Mouse (Mus musculus) heart, postnatal 0 days (tissue): Measurements from ENCODE around the gene Lrrc3. TPM values are rescaled to one million over a fixed set of nuclear protein-coding genes. Genes with fewer than 3 reads are reported as not detected.
"Not testable (repeated sequence)": the region's sequence is repeated elsewhere in the genome, so short reads cannot be mapped to it uniquely, and the experiment has no call there.

ENCODE experiments used
- ATAC-seq: fragments of 200-750 bp; cut with Nextera tagmentation; 2 replicates; pipeline ENCODE4 v1.8.0; 2017; ENCODE audit warnings: low read depth, moderate number of reproducible peaks, moderate library complexity; ENCODE audit not compliant: insufficient read depth
- DNase-seq: peaks from one replicate; pipeline ENCODE4 v3.0.0-alpha.2; 2016; ENCODE audit warnings: low spot score
- H3K27ac ChIP-seq: fragments of 300-500 bp; sonication (generic); 2 replicates; pipeline ENCODE4 v1.5.1; 2014; ENCODE audit warnings: low read depth, mild to moderate bottlenecking
- H3K27me3 ChIP-seq: fragments of 300-500 bp; sonication (generic); 2 replicates; pipeline ENCODE4 v1.6.1; 2014; ENCODE audit warnings: low read length, mixed read lengths; ENCODE audit not compliant: control insufficient read depth, insufficient read depth
- H3K36me3 ChIP-seq: fragments of 300-500 bp; sonication (generic); replicated peaks from 2 replicates; pipeline ENCODE4 v1.6.1; 2014; ENCODE audit warnings: low read length, mixed read lengths; ENCODE audit not compliant: control insufficient read depth, insufficient read depth
- H3K4me1 ChIP-seq: fragments of 300-500 bp; sonication (generic); 2 replicates; pipeline ENCODE4 v1.6.1; 2014; ENCODE audit warnings: antibody characterized with exemption; ENCODE audit not compliant: control insufficient read depth, insufficient read depth
- H3K4me2 ChIP-seq: fragments of 300-500 bp; sonication (generic); 2 replicates; pipeline ENCODE4 v1.6.1; 2014; ENCODE audit warnings: low read depth, mild to moderate bottlenecking, low read length, moderate library complexity
- H3K4me3 ChIP-seq: fragments of 300-500 bp; sonication (generic); 2 replicates; pipeline ENCODE4 v1.5.1; 2014; ENCODE audit warnings: low read depth, low read length
- H3K9ac ChIP-seq: fragments of 300-500 bp; sonication (generic); replicated peaks from 2 replicates; pipeline ENCODE4 v1.6.1; 2014; ENCODE audit warnings: low read depth, low read length, mixed read lengths
- H3K9me3 ChIP-seq: fragments of 300-500 bp; sonication (generic); replicated peaks from 2 replicates; pipeline ENCODE4 v1.6.1; 2016; ENCODE audit warnings: low read length; ENCODE audit not compliant: control insufficient read depth
- CTCF ChIP-seq: IDR thresholded peaks from 2 replicates; pipeline ENCODE4 v1.5.1; 2016; ENCODE audit warnings: antibody characterized with exemption, control low read depth, low read depth
- EP300 ChIP-seq: IDR thresholded peaks from 2 replicates; pipeline ENCODE4 v1.6.1; 2016; ENCODE audit warnings: antibody characterized with exemption, low read depth
- WGBS: fragments of 180-500 bp; shearing (Covaris S2); extraction: QIAGEN DNeasy Blood & Tissue Kit; methylation state at CpG from one replicate; pipeline ENCODE4 v1.1.7; 2014; 5-methylcytosine and 5-hydroxymethylcytosine counted together
- polyA plus RNA-seq: library from polyadenylated mRNA; unstranded; fragments of >200 nt; fragmentation: Nextera tagmentation; extraction: Ambion mirVana; gene quantifications from 2 replicates; pipeline ENCODE4 v1.2.1, GENCODE M21; 2015
- total RNA-seq: library from RNA; depleted of rRNA; stranded (reverse); fragments of >200 nt; gene quantifications from 2 replicates; pipeline ENCODE4 v1.2.3, GENCODE M21; 2014; ENCODE audit warnings: low replicate concordance; rRNA removed

Lrrc3 gene
- 0.08 and 2.5 TPM in 2 replicates for total RNA-seq
- polyA plus RNA-seq, result 0.54 and 0.63 TPM in 2 replicates

DNA sequence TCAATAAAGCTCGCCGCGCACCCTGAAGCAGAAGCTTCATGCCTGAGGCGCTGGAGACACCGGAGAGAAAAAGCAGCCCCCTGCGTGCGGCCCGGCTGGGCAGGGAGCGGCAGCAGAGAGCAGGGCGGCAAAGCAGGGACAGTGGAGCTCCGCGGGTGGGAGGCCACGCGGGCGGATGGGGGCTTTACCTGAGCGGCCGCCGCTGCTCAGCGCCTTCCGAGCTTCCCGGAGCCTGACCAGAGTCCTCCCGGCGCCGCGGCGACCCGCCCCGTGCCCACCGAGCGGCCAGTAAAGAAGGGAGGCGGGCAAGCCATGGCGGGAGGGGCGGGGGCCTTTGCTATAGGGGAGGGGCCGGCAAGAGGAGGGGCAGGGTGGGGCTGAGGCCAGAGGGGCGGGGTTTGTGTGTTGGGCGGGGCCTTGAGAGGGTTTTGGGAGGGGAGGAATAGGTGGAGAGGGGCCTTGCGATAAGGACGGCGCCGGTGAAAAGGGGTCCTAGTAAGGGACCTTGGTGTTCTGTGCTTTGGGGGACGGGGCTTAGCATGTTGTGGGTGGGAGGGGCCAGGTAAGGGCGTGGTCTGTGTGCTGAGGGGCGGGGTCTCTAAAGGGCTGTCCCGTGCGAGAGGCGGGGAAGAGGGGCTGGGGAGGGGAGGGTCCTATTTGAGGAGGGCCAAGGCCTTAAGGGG lies at the start of gene Lrrc3:
Gene Lrrc3 (minus strand): TSS at position 326 of the 683 bp plus-strand sequence.
- DNase-seq (peak; percentile 22), ATAC-seq (peak; percentile 64)
- H3K4me3 ChIP-seq, result peak within 1 kb of the TSS; percentile 59
- no peak within 1 kb of the TSS for H3K27ac ChIP-seq
- no peaks in the 10 kb centered on the region for H3K36me3 ChIP-seq
- peak within 1 kb of the TSS; percentile 98 for H3K4me2 ChIP-seq
- TF ChIP-seq CTCF, result no peak; the same call in 1 of the 2 replicates
- 0 out of 2 replicates have a peak, but pooled peaks cover 8% of the 10 kb centered on the region for H3K9me3 ChIP-seq
- peak within 1 kb of the TSS; percentile 37 for H3K9ac ChIP-seq
- under 1% methylated on average over 39 of the region's 46 CpGs for WGBS
- H3K27me3 ChIP-seq, result peaks cover 24% of the 10 kb centered on the region
- H3K4me1 ChIP-seq, result 0 out of 2 replicates have a peak, but pooled peaks cover 6% of the 10 kb centered on the region

GRCm38 (mm10) chr10:77950468-77950867 lies 48.1 kb upstream of the Lrrc3 start:
- not testable (repeated sequence) for ATAC-seq, H3K36me3 ChIP-seq, H3K9me3 ChIP-seq, DNase-seq, H3K27me3 ChIP-seq, H3K4me2 ChIP-seq, H3K4me1 ChIP-seq, H3K27ac ChIP-seq, H3K9ac ChIP-seq, H3K4me3 ChIP-seq
- 88% methylated on average over 8 of the region's 12 CpGs for WGBS

DNA sequence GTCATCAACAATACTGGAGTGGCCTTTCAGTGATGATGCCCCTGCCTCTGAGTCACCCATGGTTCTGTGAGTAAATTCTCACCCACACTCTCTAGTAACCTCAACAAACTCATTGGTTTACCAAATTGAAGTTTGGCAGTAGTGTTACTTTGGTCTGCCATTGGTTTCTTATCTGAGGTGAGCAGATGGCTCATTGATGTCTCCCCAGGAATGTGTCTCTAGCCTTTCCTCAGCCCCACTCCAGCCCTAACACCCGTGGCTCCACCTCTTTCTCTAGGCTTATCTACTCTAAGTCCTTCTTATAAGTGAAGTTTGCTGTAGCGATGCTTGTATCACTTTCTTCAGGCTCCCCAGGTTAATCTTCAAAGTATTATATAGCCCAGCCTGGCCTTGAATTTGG lies 37.3 kb upstream of the Lrrc3 start:
- H3K4me2 ChIP-seq, result no peak overlapping the region
- no peak overlapping the region for H3K27ac ChIP-seq
- no peaks in the 10 kb centered on the region for H3K27me3 ChIP-seq
- 36% methylated on average over 2 of the region's 2 CpGs for WGBS
- TF ChIP-seq CTCF (no peak), EP300 (no peak)
- no peaks in the 10 kb centered on the region for H3K9me3 ChIP-seq
- no peaks in the 10 kb centered on the region for H3K4me1 ChIP-seq
- ATAC-seq (no peak), DNase-seq (no peak)
- no peak overlapping the region for H3K4me3 ChIP-seq
- H3K9ac ChIP-seq, result no peak overlapping the region
- H3K36me3 ChIP-seq, result no peaks in the 10 kb centered on the region

DNA sequence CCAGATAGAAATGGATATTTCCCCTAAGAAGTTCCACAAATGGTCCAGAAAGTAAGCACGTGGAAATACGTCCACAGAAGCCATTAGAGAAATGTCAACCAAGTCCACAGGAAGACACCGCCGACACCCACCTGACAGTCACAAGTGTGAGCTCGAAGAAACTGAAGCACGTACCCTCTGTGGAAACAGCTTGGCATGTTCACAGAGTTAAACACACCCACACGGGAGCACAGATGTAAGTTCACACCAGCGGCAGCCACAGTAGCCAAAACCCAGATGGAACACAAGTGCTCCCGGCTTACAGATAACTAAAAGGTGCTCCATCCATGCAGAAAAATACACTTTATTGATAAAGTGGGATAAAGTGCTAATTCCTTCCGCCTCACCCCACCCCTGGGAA lies 25.0 kb upstream of the Lrrc3 start:
- no peaks in the 10 kb centered on the region for H3K4me1 ChIP-seq
- ATAC-seq, result no peak

GRCm38 (mm10) chr10:77926140-77926539 lies 23.8 kb upstream of the Lrrc3 start:
- H3K9me3 ChIP-seq, result no peaks in the 10 kb centered on the region
- 29% methylated on average over 7 of the region's 7 CpGs for WGBS
- no peak overlapping the region for H3K9ac ChIP-seq
- DNase-seq, result no peak
- peak; percentile 40 for TF ChIP-seq CTCF
- TF ChIP-seq EP300, result no peak
- no peak overlapping the region for H3K4me2 ChIP-seq
- no peaks in the 10 kb centered on the region for H3K27me3 ChIP-seq
- H3K27ac ChIP-seq, result no peak overlapping the region
- H3K4me1 ChIP-seq, result no peaks in the 10 kb centered on the region
- H3K4me3 ChIP-seq, result no peak overlapping the region
- H3K36me3 ChIP-seq, result no peaks in the 10 kb centered on the region
- ATAC-seq, result no peak

More for the DNA sequence above, 25.0 kb upstream of the Lrrc3 start:
- WGBS, result 78% methylated on average over 10 of the region's 10 CpGs
- DNase-seq, result no peak
- Histone ChIP-seq H3K36me3 (no peaks in the 10 kb centered on the region), H3K9me3 (no peaks in the 10 kb centered on the region), H3K27ac (no peak overlapping the region), H3K4me2 (no peak overlapping the region), H3K9ac (no peak overlapping the region), H3K4me3 (no peak overlapping the region), H3K27me3 (no peaks in the 10 kb centered on the region)
- TF ChIP-seq CTCF, result no peak
- TF ChIP-seq EP300, result no peak

- Histone ChIP-seq H3K36me3 (no peaks in the 10 kb centered on the region), H3K9ac (no peak overlapping the region), H3K4me3 (no peak overlapping the region), H3K9me3 (no peaks in the 10 kb centered on the region), H3K27me3 (no peaks in the 10 kb centered on the region), H3K4me2 (no peak overlapping the region), H3K27ac (no peak overlapping the region), H3K4me1 (no peaks in the 10 kb centered on the region)
- ATAC-seq (no peak), DNase-seq (no peak)
- TF ChIP-seq CTCF (no peak), EP300 (no peak)
- 44% methylated on average over 4 of the region's 4 CpGs for WGBS
Measured at GRCm38 (mm10) chr10:77922681-77923080, 20.3 kb upstream of the Lrrc3 start.
